Mouse (Mus musculus) thymus, postnatal 14 days (tissue): ENCODE data around the gene Olfr340.
"Not testable (repeated sequence)": the region's sequence is repeated elsewhere in the genome, so short reads cannot be mapped to it uniquely, and the experiment has no call there.

Experiments used
- DNase-seq: peaks from one replicate; pipeline ENCODE4 v3.0.0; 2021

The Olfr340 gene

DNA sequence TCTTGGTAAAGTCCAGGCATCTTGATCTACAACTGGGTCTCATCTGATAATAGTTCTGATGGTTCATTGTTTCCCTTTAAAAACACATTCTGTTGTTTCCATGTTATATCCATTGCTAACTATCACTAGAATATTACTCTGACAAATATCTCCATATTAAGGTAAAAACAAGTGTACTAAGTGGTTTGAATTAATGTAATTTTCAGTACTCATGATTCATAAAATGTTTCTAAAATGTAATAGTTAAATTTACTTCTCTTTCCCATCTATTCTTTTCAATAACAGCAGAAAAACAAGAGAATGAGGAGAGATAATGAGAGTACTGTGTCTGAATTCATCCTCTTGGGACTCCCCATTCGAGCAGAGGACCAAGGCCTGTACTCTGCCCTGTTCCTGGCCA is at the start of gene Olfr340:
Olfr340 (plus strand) TSS at position 301 of the 400 bp plus-strand sequence.
- DNase-seq = no peak

DNA sequence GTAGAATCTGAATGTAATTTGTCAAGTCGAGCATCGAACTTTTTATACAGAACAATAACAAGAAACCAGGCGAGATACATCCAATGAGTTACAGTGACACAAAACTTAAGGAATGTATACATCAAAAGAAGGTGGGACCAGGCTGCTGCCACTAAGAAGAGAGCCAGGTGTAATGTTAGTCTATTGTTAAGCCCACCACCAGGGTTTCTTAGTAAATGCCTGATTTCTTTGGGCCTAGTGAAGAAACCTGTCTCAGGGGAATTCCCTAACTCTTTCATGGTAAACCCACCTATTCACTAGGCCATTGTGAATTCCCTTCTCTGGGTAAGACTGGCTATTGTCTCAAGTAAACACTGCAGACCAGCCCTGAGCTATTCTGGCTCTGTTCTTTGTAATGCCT is 37.2 kb upstream of the Olfr340 start:
- not testable (repeated sequence) for DNase-seq

DNA sequence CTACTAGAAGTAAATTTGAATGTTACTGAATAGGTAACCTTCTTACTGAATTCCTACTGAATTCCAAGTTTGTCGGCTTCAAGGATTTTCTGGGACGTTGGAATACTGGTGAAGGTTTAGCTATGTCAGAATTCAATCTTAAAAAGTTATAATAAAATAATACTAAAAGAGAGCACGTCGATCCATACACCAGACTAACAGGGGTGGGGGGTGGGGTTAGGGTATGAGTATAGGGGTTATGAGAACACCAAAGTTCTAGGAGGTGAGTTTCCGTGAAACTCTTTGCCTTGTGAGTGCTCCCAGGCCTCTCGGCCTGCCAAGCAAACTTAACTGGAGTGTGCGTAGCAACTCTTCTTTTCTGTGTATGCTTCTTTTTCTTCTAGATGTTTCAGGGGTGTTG is 36.8 kb upstream of the Olfr340 start:
- not testable (repeated sequence) for DNase-seq

DNA sequence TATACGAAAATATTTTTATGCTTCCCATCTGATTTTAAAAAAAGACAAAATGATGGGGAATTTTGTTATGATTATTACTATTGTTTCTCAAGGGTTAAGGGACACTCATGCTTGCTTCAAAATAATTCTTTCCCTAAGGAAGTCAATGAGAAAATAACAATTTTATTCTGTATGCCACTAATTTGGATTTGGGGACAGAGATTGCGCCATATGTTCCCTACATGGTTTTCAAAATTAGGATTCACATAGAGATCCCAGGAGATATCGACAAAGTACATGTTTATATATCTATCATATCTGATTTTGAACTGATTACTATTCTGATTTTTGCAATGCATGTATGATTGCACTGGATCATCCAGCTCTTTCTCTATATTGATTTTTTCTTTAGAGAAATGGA is 33.7 kb upstream of the Olfr340 start, which contains the start of gene Olfr339:
Olfr339 (plus strand) TSS at position 301 of the 400 bp plus-strand sequence.
- DNase-seq = no peak

DNA sequence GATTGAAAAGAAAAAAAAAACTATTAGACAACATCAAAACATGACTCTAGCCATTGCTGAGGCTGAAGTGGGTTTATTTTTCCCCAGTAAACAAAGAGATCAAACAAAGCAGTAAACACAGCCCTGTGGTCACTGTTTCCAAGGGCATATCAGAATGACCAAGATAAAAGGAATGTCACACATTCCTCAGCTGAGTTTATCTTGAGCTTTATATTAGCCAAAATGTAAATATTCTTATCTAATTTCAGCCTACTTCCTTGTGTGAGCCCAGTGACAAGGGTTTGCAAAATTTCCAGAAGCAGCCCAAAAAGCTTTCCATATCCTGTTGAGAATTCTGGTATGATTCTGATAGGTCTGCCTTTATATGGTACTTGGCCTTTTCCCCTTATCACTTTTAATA is 21.2 kb downstream of the Olfr340 start:
- DNase-seq = no peak

DNA sequence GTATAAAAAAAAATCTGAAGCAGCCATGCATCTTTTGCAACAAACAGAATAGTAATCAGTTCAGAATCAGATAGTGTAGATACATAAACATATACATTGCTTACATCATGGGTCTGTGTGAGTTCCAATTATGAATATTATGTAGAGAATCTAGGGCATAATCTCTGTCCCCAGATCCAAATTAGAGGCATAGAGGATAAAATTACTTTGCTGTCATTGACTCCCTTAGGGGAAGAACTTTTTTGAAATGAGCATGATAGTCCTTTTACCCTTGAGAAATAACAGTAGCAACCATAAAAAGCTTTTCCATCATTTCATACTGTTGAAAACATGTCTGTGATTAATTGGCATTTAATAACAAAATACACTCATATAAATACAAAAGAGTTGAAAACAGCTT is 30.0 kb downstream of the Olfr340 start, which contains the start of gene Olfr341:
Olfr341 (minus strand) TSS at position 101 of the 400 bp plus-strand sequence.
- no peak for DNase-seq
